Mouse (Mus musculus) granulocyte monocyte progenitor cell, adult 5-6 weeks (primary cell): Measurements from ENCODE around the gene Rasgef1b. TPM values are rescaled to one million over a fixed set of nuclear protein-coding genes. Genes with fewer than 3 reads are reported as not detected.

Experiments
- ATAC-seq: replicated peaks from 2 replicates; pipeline ENCODE4 v1.8.0; 2016; ENCODE audit warnings: mild to moderate bottlenecking, moderate TSS enrichment, inconsistent platforms; ENCODE audit not compliant: poor library complexity, severe bottlenecking
- total RNA-seq, 2 experiments: library from RNA; stranded (forward) in 1 of 2; stranded (reverse) in 1 of 2; fragments of 200-712, 200-1000 nt in 1 of 2; fragments of >200 nt in 1 of 2; fragmentation: Nextera tagmentation in 1 of 2; gene quantifications; 2 replicates each; pipeline ENCODE4 v1.2.3; 2014 to 2017

Rasgef1b gene
- total RNA-seq, 2 experiments from 2014 or later, result 0.28 to 3.8 TPM

DNA sequence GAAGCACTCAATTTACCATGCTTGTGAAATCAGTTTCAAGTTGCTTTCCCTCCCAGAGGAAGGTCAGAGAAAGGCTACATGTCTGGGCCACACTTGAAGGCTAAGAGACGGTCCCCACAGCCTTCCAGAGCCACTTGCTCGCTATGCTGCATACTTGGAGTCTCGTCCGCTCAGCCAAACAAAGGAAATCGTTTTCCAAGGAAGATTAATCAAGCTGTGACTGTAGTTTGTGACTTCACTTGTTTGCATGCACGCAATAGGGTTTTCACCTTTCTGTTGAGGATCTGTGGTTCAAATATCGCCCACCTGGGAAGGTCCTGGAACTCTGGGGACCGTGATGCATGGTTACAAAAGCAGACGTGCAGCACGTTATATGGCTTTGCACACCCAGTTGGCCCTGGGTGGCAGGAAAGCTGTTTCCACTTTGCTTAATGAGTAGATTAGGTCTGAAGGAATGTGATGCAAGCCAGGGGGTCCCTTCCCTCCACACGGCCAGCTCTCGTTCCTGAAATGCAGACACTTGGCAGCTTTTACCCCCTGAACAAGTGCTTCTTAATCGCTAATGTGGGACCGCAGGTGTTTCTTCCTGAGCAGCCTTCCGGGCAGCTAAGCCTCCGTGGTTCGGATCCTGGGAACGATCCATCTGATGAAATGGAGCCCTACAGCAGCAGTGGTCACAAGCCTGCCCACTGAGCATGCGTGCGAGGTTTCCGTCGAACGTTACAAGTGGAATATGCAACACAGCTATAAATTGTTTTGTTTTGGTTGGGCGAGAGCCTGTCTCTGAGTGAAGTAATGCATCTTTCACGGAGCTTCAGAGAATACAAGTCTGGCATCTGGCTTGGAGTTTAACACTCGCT, 537.7 kb downstream of the Rasgef1b start:
- ATAC-seq, result no peak

DNA sequence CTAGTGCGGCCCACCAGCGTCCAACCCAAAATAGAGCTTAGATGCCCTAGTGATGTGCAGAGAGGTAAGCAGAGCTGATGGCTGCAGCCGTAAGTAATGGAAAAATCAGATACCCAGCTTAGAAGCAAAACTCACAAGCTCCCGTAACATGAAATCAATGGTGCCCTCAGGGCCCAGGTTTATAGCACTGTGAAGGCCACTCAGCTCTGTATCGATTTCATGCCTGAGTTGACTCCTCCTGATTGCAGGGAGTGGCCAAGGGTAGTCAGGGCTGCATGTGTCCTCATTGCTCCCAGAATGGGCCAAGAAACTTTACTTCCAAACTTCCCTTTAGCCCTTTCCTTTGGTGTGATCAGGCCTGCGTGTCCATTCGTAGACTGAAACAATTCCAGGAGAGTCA, 545.2 kb downstream of the Rasgef1b start:
- ATAC-seq, result no peak

DNA sequence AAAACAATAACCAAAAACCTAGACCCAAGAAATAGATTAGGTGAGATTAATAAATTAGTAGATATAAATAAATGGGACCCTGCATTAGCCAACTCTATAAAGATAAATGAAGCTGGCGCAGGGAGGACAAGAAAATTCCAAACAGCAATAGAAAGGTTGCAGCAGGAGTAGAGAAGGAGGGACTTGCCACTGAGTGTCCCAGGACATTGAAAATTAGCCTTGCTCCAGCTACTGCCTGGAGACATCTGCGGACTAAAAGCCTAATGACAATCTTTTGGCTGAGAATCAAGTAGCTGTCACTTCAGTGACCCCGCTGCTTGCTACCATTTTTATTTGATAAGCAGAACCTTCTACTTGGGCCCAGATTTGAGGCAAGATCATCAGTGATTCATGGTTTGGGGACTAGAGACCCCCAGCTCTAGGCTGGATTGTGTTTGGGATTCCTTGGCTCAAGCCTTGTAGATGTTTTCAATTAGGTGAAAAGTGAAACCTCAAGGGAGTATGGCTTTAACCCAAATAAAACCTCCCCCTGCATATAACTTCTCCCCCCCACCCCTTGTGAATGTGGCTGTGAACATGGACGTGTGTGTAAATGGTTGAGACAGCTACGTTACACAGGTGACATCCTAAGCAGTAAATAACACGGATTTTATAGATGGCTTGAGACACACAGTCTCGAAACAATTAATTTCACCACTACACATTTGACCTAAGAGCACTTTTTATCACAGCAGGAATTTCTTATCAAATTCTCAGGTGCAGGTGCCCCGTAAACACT, 554.1 kb downstream of the Rasgef1b start:
- no peak for ATAC-seq

DNA sequence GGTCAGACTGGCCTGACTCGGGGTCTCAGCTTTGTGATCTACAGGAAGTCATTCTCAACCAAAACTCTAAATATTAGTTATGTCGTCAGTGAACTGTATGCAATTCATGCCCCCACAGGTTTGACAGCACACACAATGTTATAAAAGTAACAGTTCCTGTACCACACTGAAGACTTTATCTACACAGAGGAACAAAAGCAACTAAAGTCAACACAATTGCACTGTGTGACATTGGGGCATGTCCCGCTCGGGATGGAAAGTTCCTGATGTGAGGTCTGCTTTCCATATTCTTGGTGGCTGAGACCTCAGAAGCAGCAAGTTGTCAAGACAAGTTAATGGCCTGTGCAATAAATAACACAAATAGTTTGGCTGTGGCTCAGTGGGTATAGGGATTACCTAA, 559.0 kb downstream of the Rasgef1b start:
- ATAC-seq, result no peak

DNA sequence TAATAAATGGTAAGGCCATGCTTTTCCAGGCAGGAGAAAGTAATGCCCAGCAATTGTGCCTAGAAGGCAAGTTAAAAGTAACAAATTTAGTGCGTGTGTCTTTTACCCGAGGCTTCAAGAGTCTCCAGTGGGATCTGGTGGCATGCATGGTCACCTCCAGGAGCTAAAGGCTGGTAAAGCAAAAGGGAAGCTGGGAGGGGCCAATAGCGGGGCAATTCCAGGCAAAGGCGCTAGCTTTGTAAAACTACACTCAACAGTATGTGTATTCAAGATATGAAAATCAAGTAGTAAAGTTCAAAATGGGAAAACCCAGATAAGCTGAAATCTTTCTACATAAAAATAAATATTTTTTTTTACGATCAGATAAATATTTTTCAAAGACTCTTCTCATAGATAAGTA, 561.1 kb downstream of the Rasgef1b start:
- ATAC-seq, result no peak

Other genes starting within 250 kb of the Rasgef1b start
- gene Vamp9, start 177.2 kb upstream of the Rasgef1b start, total RNA-seq (2014; fragmentation: Nextera tagmentation), result not detected in 2 replicates
- not detected in 2 replicates for gene Vamp9, start 177.2 kb upstream of the Rasgef1b start, total RNA-seq (2017)
- gene Hnrnpd, start 249.9 kb upstream of the Rasgef1b start, total RNA-seq (2014; fragmentation: Nextera tagmentation), result 367 and 418 TPM in 2 replicates
- gene Hnrnpd, start 249.9 kb upstream of the Rasgef1b start, total RNA-seq (2017), result 145 and 149 TPM in 2 replicates
- 3.4 and 3.5 TPM in 2 replicates for gene 4930524J08Rik, start 250.0 kb upstream of the Rasgef1b start, total RNA-seq (2014; fragmentation: Nextera tagmentation)
- not detected in 2 replicates for gene 4930524J08Rik, start 250.0 kb upstream of the Rasgef1b start, total RNA-seq (2017)